8 mouse cellular contexts compared by ENCODE assay signal in the genomic region with DNA sequence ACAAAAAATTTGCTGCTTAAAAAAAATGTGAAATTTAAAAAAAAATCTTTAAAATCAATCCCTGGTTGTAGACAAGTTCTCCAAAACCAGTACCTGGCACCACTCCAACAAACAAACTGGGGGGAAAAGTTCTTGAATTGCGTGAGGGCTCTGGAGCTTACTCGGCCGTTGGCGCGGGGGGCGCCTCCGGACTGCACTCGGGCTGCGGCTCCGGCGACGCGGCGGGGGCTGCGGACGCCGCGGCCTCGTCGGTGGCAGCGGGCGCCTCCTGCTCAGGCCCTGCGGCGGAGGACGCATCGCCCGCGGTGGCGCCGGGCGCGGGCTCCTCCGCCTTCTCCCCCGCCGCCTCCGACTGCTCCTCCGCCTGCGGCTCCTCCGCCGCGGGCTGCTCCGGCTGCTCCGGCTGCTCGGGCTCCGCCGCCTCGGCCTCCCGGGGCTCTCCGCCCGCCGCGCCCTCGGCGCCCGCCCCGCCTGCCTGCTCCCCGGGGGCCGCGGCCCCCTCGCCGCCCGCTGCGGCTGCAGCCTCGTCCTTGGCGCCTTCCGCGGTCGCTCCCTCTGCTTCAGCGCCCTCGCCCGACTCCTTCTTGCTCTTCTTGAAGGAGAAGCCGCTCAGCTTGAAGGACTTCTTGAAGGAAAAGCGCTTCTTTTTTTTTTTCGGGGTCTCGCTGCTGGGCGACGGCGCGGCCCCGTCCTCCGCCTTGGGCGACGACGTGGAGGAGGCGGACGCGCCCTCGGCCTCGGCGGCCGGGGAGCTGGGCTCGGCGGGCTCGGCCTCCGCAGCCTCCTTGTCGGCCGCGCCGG. TPM values are rescaled to one million over a fixed set of nuclear protein-coding genes. Genes with fewer than 3 reads are reported as not detected.
DNase-seq lines count a peak whose midpoint lies in the region; ATAC-seq lines count a peak whose summit lies in the region.

No protein-coding gene starts in this region.

- no peaks in the 10 kb centered on the region for H3K27me3 ChIP-seq in intestine, embryonic 14.5 days (replicated peaks; ENCODE audit: control insufficient read depth, insufficient read depth, low read length)

- ATAC-seq in intestine, embryonic 14.5 days (replicated peaks; ENCODE audit: low FRiP score, low TSS enrichment, low read depth): no peak
- ATAC-seq in megakaryocyte-erythroid progenitor cell, adult 5-6 weeks (replicated peaks; ENCODE audit: low FRiP score, low TSS enrichment, poor library complexity, severe bottlenecking): no peak

- H3K9ac ChIP-seq in intestine, embryonic 14.5 days (ENCODE audit: low read length): peak overlapping the region; percentile 100

- peak overlapping the region; percentile 67 for H3K4me2 ChIP-seq in intestine, embryonic 14.5 days (ENCODE audit: low read length)

- H3K9me3 ChIP-seq in intestine, embryonic 14.5 days (ENCODE audit: control insufficient read depth, low read length): no peaks in the 10 kb centered on the region

- intact Hi-C loops in left cerebral cortex, postnatal 4 days (cut with DNase I): loop anchor here (2.0 to 10.0 kb wide), 4 partner anchors 65 to 1716 kb away; no protein-coding TSS in a partner anchor

- WGBS in intestine, embryonic 14.5 days: 1% methylated on average over 97 of the region's 99 CpGs

- H3K4me3 ChIP-seq in intestine, embryonic 14.5 days (ENCODE audit: low read depth, low read length): peak overlapping the region; percentile 100

- peaks cover 34% of the 10 kb centered on the region for H3K36me3 ChIP-seq in intestine, embryonic 14.5 days (ENCODE audit: control insufficient read depth, insufficient read depth, low read length)

- peak; percentile 68 to 92 for DNase-seq in adrenal gland, adult (ENCODE audit: inconsistent age in 2 of 2, low spot score in 1 of 2)
- peak; percentile 75 to 78 for DNase-seq in cerebellum, postnatal 25 days
- peak; percentile 50 for DNase-seq in gastrocnemius, postnatal 25 days
- DNase-seq in intestine, embryonic 14.5 days (ENCODE audit: low spot score): peak; percentile 81
- DNase-seq in left cerebral cortex, postnatal 4 days: peak; percentile 59
- peak; percentile 47 for DNase-seq in mesoderm, embryonic 11.5 days (ENCODE audit: low read depth, low spot score)
- peak; percentile 14 to 36 for DNase-seq in right cerebral cortex, postnatal 36 days (ENCODE audit: low spot score in 2 of 2)

- H3K27ac ChIP-seq in intestine, embryonic 14.5 days (ENCODE audit: low read depth): peak overlapping the region; percentile 99

- H3K4me1 ChIP-seq in intestine, embryonic 14.5 days (replicated peaks; ENCODE audit: control insufficient read depth, insufficient read depth, low read length): peaks cover 7% of the 10 kb centered on the region; the same call in 1 of the 2 replicates

RNA-seq across cellular contexts. Expression of a gene that starts 2.6 kb away (rescaled TPM):
- total RNA-seq in gastrocnemius, postnatal 25 days (2021): 10 to 100 TPM; 35.4 to 37.6 TPM
- 120 and 127 TPM in 2 replicates for polyA plus RNA-seq in intestine, embryonic 14.5 days (2014; fragmentation: Nextera tagmentation; extraction: Ambion mirVana)
- total RNA-seq in left cerebral cortex, postnatal 4 days (2021): 100 to 1,000 TPM; 536 to 544 TPM
- total RNA-seq in megakaryocyte-erythroid progenitor cell, adult 5-6 weeks (2014; fragmentation: Nextera tagmentation): 1.1 and 2.2 TPM in 2 replicates
- 2.0 and 3.6 TPM in 2 replicates for total RNA-seq in megakaryocyte-erythroid progenitor cell, adult 5-6 weeks (2017)

Comparison
In these comparisons a context has a peak if more than half of its experiments do, and no peak if none do; other contexts are left out.
1. DNase-seq: peak in every context shown above with its lines; median percentile 81 in intestine, embryonic 14.5 days; 80 in adrenal gland, adult; 76 in cerebellum, postnatal 25 days; 59 in left cerebral cortex, postnatal 4 days; 50 in gastrocnemius, postnatal 25 days; 47 in mesoderm, embryonic 11.5 days; 25 in right cerebral cortex, postnatal 36 days.
2. RNA of a gene that starts 2.6 kb away (total RNA-seq): 536 to 544 TPM in left cerebral cortex, postnatal 4 days; 35.4 to 37.6 TPM in gastrocnemius, postnatal 25 days and 1.1 to 3.6 TPM in megakaryocyte-erythroid progenitor cell, adult 5-6 weeks; every median in the first group is over 10 times any median in the second.